Mouse (Mus musculus) kidney, adult 18-20 months (tissue): ENCODE results near the gene Yipf1.

ENCODE experiments used
- DNase-seq: peaks from one replicate; pipeline ENCODE4 v3.0.0; 2021

Gene Yipf1

GRCm38 (mm10) chr4:107313690-107314478 lies at the start of gene Yipf1:
TSS of gene Yipf1 (plus strand) at chr4:107314363.
- DNase-seq = peak; percentile 93

GRCm38 (mm10) chr4:107273683-107274082 lies 40.5 kb upstream of the Yipf1 start:
- no peak for DNase-seq

GRCm38 (mm10) chr4:107274511-107274910 lies 39.7 kb upstream of the Yipf1 start:
- DNase-seq = no peak

- DNase-seq = no peak
Observed at GRCm38 (mm10) chr4:107278188-107278707, 35.9 kb upstream of the Yipf1 start.

- DNase-seq = no peak
Observed at GRCm38 (mm10) chr4:107280843-107281475, 33.2 kb upstream of the Yipf1 start.

- DNase-seq = no peak
Observed at GRCm38 (mm10) chr4:107285446-107286200, 28.5 kb upstream of the Yipf1 start.

GRCm38 (mm10) chr4:107286386-107286785 lies 27.8 kb upstream of the Yipf1 start:
- DNase-seq = no peak

GRCm38 (mm10) chr4:107287517-107287916 lies 26.6 kb upstream of the Yipf1 start:
- no peak for DNase-seq

GRCm38 (mm10) chr4:107291611-107292272 lies 22.4 kb upstream of the Yipf1 start:
- no peak for DNase-seq

- no peak for DNase-seq
Observed at GRCm38 (mm10) chr4:107292273-107292662, 21.9 kb upstream of the Yipf1 start.

- DNase-seq = peak; percentile 29
Observed at GRCm38 (mm10) chr4:107298071-107298606, 16.0 kb upstream of the Yipf1 start.

GRCm38 (mm10) chr4:107299779-107300340 lies 14.3 kb upstream of the Yipf1 start:
- peak; percentile 58 for DNase-seq

- DNase-seq = no peak
Observed at GRCm38 (mm10) chr4:107300371-107300770, 13.8 kb upstream of the Yipf1 start.

- no peak for DNase-seq
Observed at GRCm38 (mm10) chr4:107300902-107301555, 13.1 kb upstream of the Yipf1 start.

GRCm38 (mm10) chr4:107302221-107302620 lies 11.9 kb upstream of the Yipf1 start:
- DNase-seq = peak; percentile 32

GRCm38 (mm10) chr4:107302832-107303231 lies 11.3 kb upstream of the Yipf1 start:
- peak; percentile 67 for DNase-seq

- DNase-seq = peak; percentile 25
Observed at GRCm38 (mm10) chr4:107303531-107303930, 10.6 kb upstream of the Yipf1 start.

GRCm38 (mm10) chr4:107306966-107307365 lies 7.2 kb upstream of the Yipf1 start, which contains the start of gene Dio1:
TSS of gene Dio1 (minus strand) at chr4:107307169.
- peak; percentile 66 for DNase-seq

GRCm38 (mm10) chr4:107314479-107314805 lies 279 bp downstream of the Yipf1 start:
- DNase-seq = no peak

GRCm38 (mm10) chr4:107318646-107319045 lies 4.5 kb downstream of the Yipf1 start:
- DNase-seq = no peak

GRCm38 (mm10) chr4:107321041-107321440 lies 6.9 kb downstream of the Yipf1 start:
- no peak for DNase-seq

GRCm38 (mm10) chr4:107323113-107323512 lies 8.9 kb downstream of the Yipf1 start:
- no peak for DNase-seq
